Mouse (Mus musculus) G1E (cell line): ENCODE measurements at regions not wholly inside any gene's neighbourhood (a gene's known extent, or its start where the extent isn't known, plus 50 kb on each side); places are given as distances from the start of the nearest gene placed in this dataset.

Source experiments
- ATAC-seq: 2 replicates; pipeline ENCODE4 v1.8.0; 2016; ENCODE audit warnings: mild to moderate bottlenecking; ENCODE audit not compliant: insufficient number of reproducible peaks, poor library complexity, low FRiP score, severe bottlenecking; ENCODE audit errors: extremely low read depth
- DNase-seq: peaks from one replicate; pipeline ENCODE4 v3.0.0; 2012; ENCODE audit warnings: low spot score
- H3K27me3 ChIP-seq: 2 replicates; pipeline ENCODE4 v1.6.1; 2012; ENCODE audit warnings: mild to moderate bottlenecking, low read length, inconsistent platforms; ENCODE audit not compliant: insufficient read depth
- H3K36me3 ChIP-seq: replicated peaks from 2 replicates; pipeline ENCODE3; 2012; ENCODE audit warnings: mild to moderate bottlenecking, inconsistent platforms
- H3K4me1 ChIP-seq: 2 replicates; pipeline ENCODE4 v1.6.1; 2012; ENCODE audit warnings: low read depth, low read length, inconsistent platforms, mixed read lengths; ENCODE audit not compliant: insufficient read depth
- H3K4me3 ChIP-seq: 2 replicates; pipeline ENCODE4 v1.5.1; 2012; ENCODE audit warnings: low read depth, mild to moderate bottlenecking, inconsistent platforms, low read length, moderate library complexity, mixed read lengths
- H3K9me3 ChIP-seq: replicated peaks from 2 replicates; pipeline ENCODE4 v1.6.1; 2012; ENCODE audit warnings: inconsistent platforms
- CTCF ChIP-seq: IDR thresholded peaks from 2 replicates; pipeline ENCODE4 v1.5.1; 2012; ENCODE audit warnings: low read depth, low read length, inconsistent platforms, mixed read lengths
- GATA1 ChIP-seq: IDR thresholded peaks from 2 replicates; pipeline ENCODE4 v1.6.1; 2012; ENCODE audit warnings: borderline replicate concordance, low read length, inconsistent platforms, mixed read lengths
- GATA2 ChIP-seq: IDR thresholded peaks from 2 replicates; pipeline ENCODE4 v1.6.1; 2012; ENCODE audit warnings: low read depth, low read length, inconsistent platforms, borderline replicate concordance
- POLR2AphosphoS5 ChIP-seq: IDR thresholded peaks from 2 replicates; pipeline ENCODE4 v1.6.1; 2012; ENCODE audit warnings: low read depth, low read length, inconsistent platforms; ENCODE audit not compliant: insufficient replicate concordance
- TAL1 ChIP-seq: conservative IDR thresholded peaks from 2 replicates; pipeline ENCODE4 v1.6.1; 2012; ENCODE audit warnings: low read depth, low read length, inconsistent platforms, mixed read lengths

GRCm38 (mm10) chr15:5846571-5846970 lies 453.0 kb upstream of the Dab2 start:
- H3K36me3 ChIP-seq, result no peaks in the 10 kb centered on the region
- H3K4me1 ChIP-seq, result no peaks in the 10 kb centered on the region
- peaks cover 2% of the 10 kb centered on the region; the same call in 1 of the 2 replicates for H3K27me3 ChIP-seq
- DNase-seq (no peak), ATAC-seq (no peak)
- no peak for TF ChIP-seq GATA1
- TF ChIP-seq TAL1, result no peak
- no peak for TF ChIP-seq CTCF
- no peak for TF ChIP-seq GATA2
- TF ChIP-seq POLR2AphosphoS5, result no peak
- no peak overlapping the region for H3K4me3 ChIP-seq
- no peaks in the 10 kb centered on the region for H3K9me3 ChIP-seq

GRCm38 (mm10) chr15:5847413-5848100 lies 452.0 kb upstream of the Dab2 start:
- no peak for ATAC-seq
- Histone ChIP-seq H3K4me1 (no peaks in the 10 kb centered on the region), H3K4me3 (no peak overlapping the region), H3K27me3 (peaks cover 2% of the 10 kb centered on the region; the same call in 1 of the 2 replicates), H3K9me3 (no peaks in the 10 kb centered on the region), H3K36me3 (no peaks in the 10 kb centered on the region)
- DNase-seq, result no peak
- TF ChIP-seq GATA2, result no peak
- no peak for TF ChIP-seq POLR2AphosphoS5
- TF ChIP-seq TAL1, result no peak

GRCm38 (mm10) chr15:5852523-5852922 lies 447.1 kb upstream of the Dab2 start:
- Histone ChIP-seq H3K4me1 (no peaks in the 10 kb centered on the region), H3K36me3 (no peaks in the 10 kb centered on the region), H3K4me3 (no peak overlapping the region), H3K27me3 (peaks cover 2% of the 10 kb centered on the region; the same call in 1 of the 2 replicates), H3K9me3 (no peaks in the 10 kb centered on the region)
- ATAC-seq, result no peak
- no peak for DNase-seq
- TF ChIP-seq GATA2, result no peak
- TF ChIP-seq CTCF, result no peak
- no peak for TF ChIP-seq GATA1

- H3K27me3 ChIP-seq, result no peaks in the 10 kb centered on the region
- H3K4me3 ChIP-seq, result no peak overlapping the region
- no peak for DNase-seq
- TF ChIP-seq POLR2AphosphoS5, result no peak
- no peak for TF ChIP-seq TAL1
- TF ChIP-seq GATA1, result no peak
- TF ChIP-seq CTCF, result no peak
- TF ChIP-seq GATA2, result no peak
- H3K36me3 ChIP-seq, result no peaks in the 10 kb centered on the region
- H3K4me1 ChIP-seq, result no peaks in the 10 kb centered on the region
- ATAC-seq, result no peak
- H3K9me3 ChIP-seq, result no peaks in the 10 kb centered on the region
Measured at GRCm38 (mm10) chr15:5869289-5869688, 430.3 kb upstream of the Dab2 start.

GRCm38 (mm10) chr15:5869866-5870265 lies 429.7 kb upstream of the Dab2 start:
- TF ChIP-seq GATA1 (no peak), POLR2AphosphoS5 (no peak), TAL1 (no peak), CTCF (no peak), GATA2 (no peak)
- Histone ChIP-seq H3K4me1 (no peaks in the 10 kb centered on the region), H3K27me3 (no peaks in the 10 kb centered on the region), H3K36me3 (no peaks in the 10 kb centered on the region), H3K4me3 (no peak overlapping the region), H3K9me3 (no peaks in the 10 kb centered on the region)
- DNase-seq (no peak), ATAC-seq (no peak)

- ATAC-seq (no peak), DNase-seq (no peak)
- no peak for TF ChIP-seq GATA2
- TF ChIP-seq POLR2AphosphoS5, result no peak
- TF ChIP-seq GATA1, result no peak
- TF ChIP-seq CTCF, result no peak
- TF ChIP-seq TAL1, result no peak
- H3K4me3 ChIP-seq, result no peak overlapping the region
- H3K36me3 ChIP-seq, result no peaks in the 10 kb centered on the region
- no peaks in the 10 kb centered on the region for H3K27me3 ChIP-seq
- H3K4me1 ChIP-seq, result no peaks in the 10 kb centered on the region
- no peaks in the 10 kb centered on the region for H3K9me3 ChIP-seq
Measured at GRCm38 (mm10) chr15:5872042-5872441, 427.5 kb upstream of the Dab2 start.

- DNase-seq, result no peak
- H3K27me3 ChIP-seq, result no peaks in the 10 kb centered on the region
- H3K36me3 ChIP-seq, result no peaks in the 10 kb centered on the region
- no peaks in the 10 kb centered on the region for H3K9me3 ChIP-seq
- no peaks in the 10 kb centered on the region for H3K4me1 ChIP-seq
- TF ChIP-seq GATA1 (no peak), GATA2 (no peak), POLR2AphosphoS5 (no peak), CTCF (no peak), TAL1 (no peak)
- no peak for ATAC-seq
- H3K4me3 ChIP-seq, result no peak overlapping the region
Measured at GRCm38 (mm10) chr15:5877749-5878148, 421.8 kb upstream of the Dab2 start.
